Mouse (Mus musculus) embryo, embryonic 9.5 days (tissue): Measurements from ENCODE around the gene Ptpn21.
A peak's percentile ranks its signal among the peaks of the same experiment; 100 is the strongest.

Source experiments
- DNase-seq: peaks from one replicate; pipeline ENCODE4 v3.0.0-alpha.2; 2017; ENCODE audit errors: extremely low spot score

Gene Ptpn21

GRCm38 (mm10) chr12:98724224-98724623 lies 13.0 kb downstream of the Ptpn21 start:
- no peak for DNase-seq

GRCm38 (mm10) chr12:98721030-98721429 lies 16.2 kb downstream of the Ptpn21 start:
- DNase-seq, result no peak

GRCm38 (mm10) chr12:98720628-98721027 lies 16.6 kb downstream of the Ptpn21 start:
- DNase-seq, result no peak

GRCm38 (mm10) chr12:98716142-98716541 lies 21.1 kb downstream of the Ptpn21 start:
- no peak for DNase-seq

GRCm38 (mm10) chr12:98714757-98715156 lies 22.4 kb downstream of the Ptpn21 start:
- DNase-seq, result peak; percentile 68

- peak; percentile 14 for DNase-seq
Measured at GRCm38 (mm10) chr12:98713621-98714103, 23.5 kb downstream of the Ptpn21 start.

- no peak for DNase-seq
Measured at GRCm38 (mm10) chr12:98712819-98713218, 24.4 kb downstream of the Ptpn21 start.

GRCm38 (mm10) chr12:98703961-98704360 lies 33.2 kb downstream of the Ptpn21 start:
- no peak for DNase-seq

GRCm38 (mm10) chr12:98703554-98703953 lies 33.7 kb downstream of the Ptpn21 start:
- no peak for DNase-seq

GRCm38 (mm10) chr12:98701564-98701963 lies 35.6 kb downstream of the Ptpn21 start:
- no peak for DNase-seq

GRCm38 (mm10) chr12:98697202-98697601 lies 40.0 kb downstream of the Ptpn21 start:
- DNase-seq, result no peak

GRCm38 (mm10) chr12:98690230-98690629 lies 47.0 kb downstream of the Ptpn21 start:
- no peak for DNase-seq

GRCm38 (mm10) chr12:98683574-98683973 lies 53.6 kb downstream of the Ptpn21 start:
- DNase-seq, result no peak

- no peak for DNase-seq
Measured at GRCm38 (mm10) chr12:98683171-98683570, 54.0 kb downstream of the Ptpn21 start.

GRCm38 (mm10) chr12:98682196-98682595 lies 55.0 kb downstream of the Ptpn21 start:
- DNase-seq, result no peak

GRCm38 (mm10) chr12:98679906-98680305 lies 57.3 kb downstream of the Ptpn21 start:
- DNase-seq, result no peak

GRCm38 (mm10) chr12:98677336-98677735 lies 59.9 kb downstream of the Ptpn21 start:
- DNase-seq, result no peak

GRCm38 (mm10) chr12:98676861-98677260 lies 60.3 kb downstream of the Ptpn21 start:
- no peak for DNase-seq

- peak; percentile 85 for DNase-seq
Measured at GRCm38 (mm10) chr12:98674627-98675143, 62.5 kb downstream of the Ptpn21 start.

- DNase-seq, result no peak
Measured at GRCm38 (mm10) chr12:98673879-98674278, 63.3 kb downstream of the Ptpn21 start.

- no peak for DNase-seq
Measured at GRCm38 (mm10) chr12:98670429-98670828, 66.8 kb downstream of the Ptpn21 start.

GRCm38 (mm10) chr12:98669864-98670263 lies 67.3 kb downstream of the Ptpn21 start:
- no peak for DNase-seq

GRCm38 (mm10) chr12:98669086-98669485 lies 68.1 kb downstream of the Ptpn21 start:
- DNase-seq, result no peak

- no peak for DNase-seq
Measured at GRCm38 (mm10) chr12:98668132-98668814, 68.9 kb downstream of the Ptpn21 start.
